Mouse (Mus musculus) lung, postnatal 4 days (tissue): Measurements from ENCODE around the gene Dctn2.

Source experiments
- DNase-seq, 2 experiments: peaks; one replicate each; pipeline ENCODE4 v3.0.0; 2021

Gene Dctn2

GRCm38 (mm10) chr10:127266112-127267091, at the start of gene Dctn2:
Gene Dctn2 (plus strand): TSS chr10:127266368.
- peak; percentile 96 to 98 for DNase-seq

GRCm38 (mm10) chr10:127216456-127216855, 49.7 kb upstream of the Dctn2 start:
- no peak for DNase-seq

GRCm38 (mm10) chr10:127217177-127217576, 49.0 kb upstream of the Dctn2 start:
- no peak for DNase-seq

GRCm38 (mm10) chr10:127218339-127218738, 47.8 kb upstream of the Dctn2 start:
- DNase-seq, result no peak

- DNase-seq, result no peak
These were observed 41.0 kb upstream of the Dctn2 start for GRCm38 (mm10) chr10:127225213-127225612.

GRCm38 (mm10) chr10:127225732-127226131, 40.4 kb upstream of the Dctn2 start:
- DNase-seq, result no peak

- peak in 1 of 2 experiments; percentile 48 for DNase-seq
These were observed 39.8 kb upstream of the Dctn2 start for GRCm38 (mm10) chr10:127226318-127226895.

- no peak for DNase-seq
These were observed 39.0 kb upstream of the Dctn2 start for GRCm38 (mm10) chr10:127227163-127227562.

GRCm38 (mm10) chr10:127228897-127229296, 37.3 kb upstream of the Dctn2 start:
- DNase-seq, result peak in 1 of 2 experiments; percentile 59

GRCm38 (mm10) chr10:127230693-127231092, 35.5 kb upstream of the Dctn2 start:
- DNase-seq, result no peak

GRCm38 (mm10) chr10:127231741-127232140, 34.4 kb upstream of the Dctn2 start:
- no peak for DNase-seq

GRCm38 (mm10) chr10:127233141-127233540, 33.0 kb upstream of the Dctn2 start:
- no peak for DNase-seq

- DNase-seq, result no peak
These were observed 29.6 kb upstream of the Dctn2 start for GRCm38 (mm10) chr10:127236541-127236940.

GRCm38 (mm10) chr10:127238241-127238824, 27.8 kb upstream of the Dctn2 start:
- DNase-seq, result no peak

- DNase-seq, result no peak
These were observed 15.4 kb upstream of the Dctn2 start for GRCm38 (mm10) chr10:127250810-127251209.

- peak; percentile 80 to 81 for DNase-seq
These were observed 10.4 kb upstream of the Dctn2 start for GRCm38 (mm10) chr10:127255625-127256345.

- DNase-seq, result no peak
These were observed 8.4 kb upstream of the Dctn2 start for GRCm38 (mm10) chr10:127257790-127258189.

GRCm38 (mm10) chr10:127258489-127258888, 7.7 kb upstream of the Dctn2 start:
- no peak for DNase-seq

GRCm38 (mm10) chr10:127261706-127262547, 4.2 kb upstream of the Dctn2 start:
- DNase-seq, result no peak

GRCm38 (mm10) chr10:127262548-127263398, 3.4 kb upstream of the Dctn2 start, which contains the start of gene Kif5a:
Gene Kif5a (minus strand): TSS chr10:127263348.
- DNase-seq, result no peak

- no peak for DNase-seq
These were observed 2.5 kb upstream of the Dctn2 start for GRCm38 (mm10) chr10:127263631-127264030.
